ENCODE assay signal across 12 mouse cellular contexts in the genomic region with DNA sequence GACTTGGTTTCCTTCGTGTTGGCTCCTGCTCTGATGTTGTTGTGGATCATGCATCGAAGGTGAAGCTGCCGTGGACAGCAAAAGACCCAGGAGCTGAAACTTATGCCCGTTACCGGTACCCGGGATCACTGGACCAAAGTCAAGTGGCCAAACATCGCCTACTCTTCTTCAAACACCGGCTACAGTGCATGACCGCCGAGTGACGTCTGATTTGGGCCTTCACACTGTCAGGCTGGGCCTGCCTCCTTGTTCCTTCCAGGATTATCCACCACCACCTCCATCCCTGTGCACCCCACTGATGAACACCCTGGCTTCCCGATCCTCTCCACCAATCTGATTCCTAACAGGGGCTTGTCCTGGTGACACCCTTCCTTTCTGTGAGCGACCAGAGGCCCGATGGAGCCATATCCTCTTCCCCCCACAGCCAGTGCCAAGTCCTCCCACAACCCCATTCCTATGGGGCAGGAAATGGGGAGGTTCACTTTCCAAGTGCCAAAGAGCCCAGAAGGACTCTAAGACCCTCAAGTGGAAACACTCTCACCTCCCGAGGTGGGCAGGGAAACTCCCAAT. TPM values are rescaled to one million over a fixed set of nuclear protein-coding genes. Genes with fewer than 3 reads are reported as not detected.
DNase-seq lines count a peak whose midpoint lies in the region; ATAC-seq and TF ChIP-seq lines count a peak whose summit lies in the region.
"Had no signal": no experiment of that assay in that cellular context is flagged by ENCODE, and none has a peak within 500 bp of the region (broad histone marks: within the 10 kb centered on the region; RNA-seq: fewer than 3 reads in every experiment).

No protein-coding gene starts in this region.

- H3K4me3 ChIP-seq in midbrain, embryonic 10.5 days: 0 out of 2 replicates have a peak overlapping the region, but pooled peaks have one; percentile 55
- H3K4me3 ChIP-seq in midbrain, embryonic 14.5 days (replicated peaks; ENCODE audit: low read depth, low read length): no peak overlapping the region
- peak overlapping the region; percentile 68; the same call in 1 of the 2 replicates for H3K4me3 ChIP-seq in G1E (ENCODE audit: low read depth, low read length)
- H3K4me3 ChIP-seq in hindbrain, embryonic 14.5 days (replicated peaks; ENCODE audit: low read length): no peak overlapping the region

- peaks cover 79% of the 10 kb centered on the region for H3K27me3 ChIP-seq in midbrain, embryonic 10.5 days (ENCODE audit: low read depth, poor library complexity, severe bottlenecking)
- H3K27me3 ChIP-seq in midbrain, embryonic 14.5 days (ENCODE audit: control insufficient read depth, insufficient read depth, low read length): peaks cover 66% of the 10 kb centered on the region
- no peaks in the 10 kb centered on the region for H3K27me3 ChIP-seq in G1E (ENCODE audit: insufficient read depth, low read length)
- H3K27me3 ChIP-seq in hindbrain, embryonic 14.5 days (ENCODE audit: control insufficient read depth, insufficient read depth, low read length): peaks cover 67% of the 10 kb centered on the region

- H3K9me3 ChIP-seq in midbrain, embryonic 10.5 days (replicated peaks): no peaks in the 10 kb centered on the region
- no peaks in the 10 kb centered on the region for H3K9me3 ChIP-seq in midbrain, embryonic 14.5 days (ENCODE audit: control insufficient read depth, low read length)
- no peaks in the 10 kb centered on the region for H3K9me3 ChIP-seq in G1E (replicated peaks)
- H3K9me3 ChIP-seq in hindbrain, embryonic 14.5 days (ENCODE audit: control insufficient read depth, low read length): no peaks in the 10 kb centered on the region
- H3K9me3 ChIP-seq: embryonic facial prominence, embryonic 13.5 days; forebrain, embryonic 12.5 days; hindbrain, embryonic 15.5 days had no signal

- H3K4me2 ChIP-seq in midbrain, embryonic 14.5 days (ENCODE audit: low read length): no peak overlapping the region
- H3K4me2 ChIP-seq in hindbrain, embryonic 14.5 days (replicated peaks): no peak overlapping the region

- no peaks in the 10 kb centered on the region for H3K36me3 ChIP-seq in midbrain, embryonic 10.5 days
- peaks cover 18% of the 10 kb centered on the region; the same call in 1 of the 2 replicates for H3K36me3 ChIP-seq in midbrain, embryonic 14.5 days (ENCODE audit: control insufficient read depth, insufficient read depth, low read length)
- H3K36me3 ChIP-seq in G1E (replicated peaks): peaks cover 81% of the 10 kb centered on the region
- H3K36me3 ChIP-seq in hindbrain, embryonic 14.5 days (replicated peaks; ENCODE audit: control insufficient read depth, insufficient read depth): peaks cover 45% of the 10 kb centered on the region
- H3K36me3 ChIP-seq: embryonic facial prominence, embryonic 13.5 days; forebrain, embryonic 12.5 days had no signal

- H3K27ac ChIP-seq in midbrain, embryonic 10.5 days (replicated peaks): no peak overlapping the region
- H3K27ac ChIP-seq in midbrain, embryonic 14.5 days (replicated peaks; ENCODE audit: low read depth, low read length): no peak overlapping the region
- H3K27ac ChIP-seq in hindbrain, embryonic 14.5 days: no peak overlapping the region
- H3K27ac ChIP-seq: embryonic facial prominence, embryonic 13.5 days; forebrain, embryonic 12.5 days; hindbrain, embryonic 15.5 days had no signal

- no peak overlapping the region for H3K9ac ChIP-seq in midbrain, embryonic 14.5 days (replicated peaks; ENCODE audit: low read length)
- no peak overlapping the region for H3K9ac ChIP-seq in hindbrain, embryonic 14.5 days
- H3K9ac ChIP-seq: forebrain, embryonic 12.5 days; forebrain, postnatal 0 days; hindbrain, embryonic 15.5 days had no signal

- 88% methylated on average over 15 of the region's 15 CpGs for WGBS in midbrain, embryonic 10.5 days
- 89% methylated on average over 15 of the region's 15 CpGs for WGBS in midbrain, embryonic 14.5 days
- WGBS in hindbrain, embryonic 14.5 days: 84% methylated on average over 15 of the region's 15 CpGs

- peaks cover 28% of the 10 kb centered on the region for H3K4me1 ChIP-seq in midbrain, embryonic 10.5 days
- H3K4me1 ChIP-seq in midbrain, embryonic 14.5 days (ENCODE audit: control insufficient read depth, insufficient read depth, low read length): peaks cover 20% of the 10 kb centered on the region
- H3K4me1 ChIP-seq in G1E (ENCODE audit: insufficient read depth, low read depth, low read length): peaks cover 90% of the 10 kb centered on the region
- peaks cover 22% of the 10 kb centered on the region for H3K4me1 ChIP-seq in hindbrain, embryonic 14.5 days (replicated peaks; ENCODE audit: control insufficient read depth, insufficient read depth, low read length)

- no peak for ATAC-seq in midbrain, embryonic 14.5 days (ENCODE audit: low FRiP score, low TSS enrichment)
- ATAC-seq in G1E (ENCODE audit: extremely low read depth, insufficient number of reproducible peaks, low FRiP score, poor library complexity, severe bottlenecking): no peak
- ATAC-seq in hindbrain, embryonic 14.5 days (ENCODE audit: low FRiP score): no peak

- peak; percentile 19 for DNase-seq in cerebellum, adult 9-11 months
- no peak for DNase-seq in cerebellum, postnatal 14 days
- DNase-seq in midbrain, embryonic 10.5 days (ENCODE audit: low spot score): no peak
- no peak for DNase-seq in midbrain, embryonic 14.5 days
- DNase-seq in G1E (ENCODE audit: low spot score): no peak
- no peak for DNase-seq in layer of hippocampus, adult 11-12 months (ENCODE audit: low spot score)
- DNase-seq in hindbrain, embryonic 14.5 days (ENCODE audit: low spot score): no peak
- DNase-seq: adrenal gland, adult 8-10 months had no signal

- TF ChIP-seq CTCF in G1E (IDR thresholded peaks at IDR 0.05; ENCODE audit: low read depth, low read length): no peak

RNA-seq across cellular contexts. Expression of gene B4galnt1, which starts 6.7 kb away (rescaled TPM):
- 4.9 and 6.1 TPM in 2 replicates for polyA plus RNA-seq in midbrain, embryonic 10.5 days (2016; fragmentation: Nextera tagmentation; extraction: Ambion mirVana)
- polyA plus RNA-seq in midbrain, embryonic 14.5 days (2014; fragmentation: Nextera tagmentation; extraction: Ambion mirVana): 66.8 and 74.1 TPM in 2 replicates
- total RNA-seq in G1E (2014; fragmentation: Nextera tagmentation): 173 and 188 TPM in 2 replicates
- 65.0 and 66.7 TPM in 2 replicates for total RNA-seq in G1E (2017)
- polyA plus RNA-seq in G1E (2012): 292 and 318 TPM in 2 replicates
- polyA plus RNA-seq in hindbrain, embryonic 14.5 days (2014; fragmentation: Nextera tagmentation; extraction: Ambion mirVana): 73.7 and 79.1 TPM in 2 replicates

RNA-seq across cellular contexts. Expression of gene Slc26a10, which starts 8.7 kb away (rescaled TPM):
- 0.87 and 1.4 TPM in 2 replicates for polyA plus RNA-seq in midbrain, embryonic 10.5 days (2016; fragmentation: Nextera tagmentation; extraction: Ambion mirVana)
- polyA plus RNA-seq in midbrain, embryonic 14.5 days (2014; fragmentation: Nextera tagmentation; extraction: Ambion mirVana): 0.58 and 0.66 TPM in 2 replicates
- 8.4 and 10.1 TPM in 2 replicates for total RNA-seq in G1E (2014; fragmentation: Nextera tagmentation)
- 0.58 and 0.98 TPM in 2 replicates for total RNA-seq in G1E (2017)
- polyA plus RNA-seq in G1E (2012): 0.68 and 0.94 TPM in 2 replicates
- 0.94 and 0.99 TPM in 2 replicates for polyA plus RNA-seq in hindbrain, embryonic 14.5 days (2014; fragmentation: Nextera tagmentation; extraction: Ambion mirVana)

RNA-seq across cellular contexts. Expression of gene Arhgef25, which starts 18.2 kb away (rescaled TPM):
- polyA plus RNA-seq in midbrain, embryonic 10.5 days (2016; fragmentation: Nextera tagmentation; extraction: Ambion mirVana): 24.8 and 28.7 TPM in 2 replicates
- polyA plus RNA-seq in midbrain, embryonic 14.5 days (2014; fragmentation: Nextera tagmentation; extraction: Ambion mirVana): 19.0 and 19.6 TPM in 2 replicates
- total RNA-seq in G1E (2014; fragmentation: Nextera tagmentation) (49.0 and 70.1 TPM in 2 replicates), G1E (2017) (43.0 and 51.4 TPM in 2 replicates)
- 98.4 and 120 TPM in 2 replicates for polyA plus RNA-seq in G1E (2012)
- polyA plus RNA-seq in hindbrain, embryonic 14.5 days (2014; fragmentation: Nextera tagmentation; extraction: Ambion mirVana): 23.5 and 25.5 TPM in 2 replicates

RNA-seq across cellular contexts. Expression of gene Dtx3, which starts 23.8 kb away (rescaled TPM):
- 119 and 142 TPM in 2 replicates for polyA plus RNA-seq in midbrain, embryonic 10.5 days (2016; fragmentation: Nextera tagmentation; extraction: Ambion mirVana)
- polyA plus RNA-seq in midbrain, embryonic 14.5 days (2014; fragmentation: Nextera tagmentation; extraction: Ambion mirVana): 219 and 244 TPM in 2 replicates
- 318 and 360 TPM in 2 replicates for total RNA-seq in G1E (2014; fragmentation: Nextera tagmentation)
- 95.8 and 125 TPM in 2 replicates for total RNA-seq in G1E (2017)
- polyA plus RNA-seq in G1E (2012): 213 and 260 TPM in 2 replicates
- 223 and 231 TPM in 2 replicates for polyA plus RNA-seq in hindbrain, embryonic 14.5 days (2014; fragmentation: Nextera tagmentation; extraction: Ambion mirVana)

RNA-seq across cellular contexts. Expression of gene Pip4k2c, which starts 39.7 kb away (rescaled TPM):
- 16.5 and 18.1 TPM in 2 replicates for polyA plus RNA-seq in midbrain, embryonic 10.5 days (2016; fragmentation: Nextera tagmentation; extraction: Ambion mirVana)
- 12.5 and 14.6 TPM in 2 replicates for polyA plus RNA-seq in midbrain, embryonic 14.5 days (2014; fragmentation: Nextera tagmentation; extraction: Ambion mirVana)
- total RNA-seq in G1E (2014; fragmentation: Nextera tagmentation) (136 and 141 TPM in 2 replicates), G1E (2017) (126 and 133 TPM in 2 replicates)
- 130 and 151 TPM in 2 replicates for polyA plus RNA-seq in G1E (2012)
- 16.8 and 17.1 TPM in 2 replicates for polyA plus RNA-seq in hindbrain, embryonic 14.5 days (2014; fragmentation: Nextera tagmentation; extraction: Ambion mirVana)

Comparison
In these comparisons a context has a peak if more than half of its experiments do, and no peak if none do; other contexts are left out.
1. H3K4me3 ChIP-seq: peak in midbrain, embryonic 10.5 days (single experiment) and G1E (single experiment); none in midbrain, embryonic 14.5 days (single experiment) and hindbrain, embryonic 14.5 days (single experiment).